Mouse (Mus musculus): ENCODE results near the gene 2610507B11Rik. TPM values are rescaled to one million over a fixed set of nuclear protein-coding genes. Genes with fewer than 3 reads are reported as not detected.
"Not testable (repeated sequence)": the region's sequence is repeated elsewhere in the genome, so short reads cannot be mapped to it uniquely, and the experiment has no call there.

Gene 2610507B11Rik
- polyA plus RNA-seq, 1 experiment from 2014 or later = 86.5 TPM

DNA sequence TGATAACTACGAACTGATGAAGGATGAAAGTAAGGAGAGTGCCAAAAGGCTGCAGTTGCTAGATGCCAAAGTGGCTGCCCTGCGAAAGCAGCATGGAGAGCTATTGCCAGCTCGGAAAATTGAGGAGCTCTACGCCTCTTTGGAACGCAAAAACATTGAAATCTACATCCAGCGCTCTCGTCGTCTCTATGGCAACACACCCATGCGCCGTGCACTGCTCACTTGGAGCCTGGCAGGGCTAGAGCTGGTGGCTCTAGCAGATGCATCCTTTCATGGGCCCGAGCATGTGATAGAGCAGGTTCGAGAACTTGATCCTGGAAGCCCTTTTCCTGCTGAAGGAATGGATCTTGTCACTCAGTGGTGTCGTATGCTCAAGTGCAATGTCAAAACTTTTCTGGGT lies 10.4 kb downstream of the 2610507B11Rik start:
- peaks cover 59% of the 10 kb centered on the region for H3K36me3 ChIP-seq (ENCODE audit: control insufficient read depth, insufficient read depth, low read length)
- H3K4me3 ChIP-seq (ENCODE audit: low read depth, low read length) = no peak overlapping the region
- H3K27ac ChIP-seq (ENCODE audit: low read depth, low read length) = no peak overlapping the region
- 82% methylated on average over 13 of the region's 13 CpGs for WGBS (ENCODE audit: insufficient replicate concordance)
- no peaks in the 10 kb centered on the region for H3K27me3 ChIP-seq (ENCODE audit: control insufficient read depth, insufficient read depth, low read length)
- H3K4me1 ChIP-seq (ENCODE audit: control insufficient read depth, insufficient read depth, low read length) = no peaks in the 10 kb centered on the region
- no peak for ATAC-seq (replicated peaks; ENCODE audit: insufficient number of reproducible peaks, low FRiP score, low TSS enrichment)
- no peak overlapping the region for H3K9ac ChIP-seq (ENCODE audit: low read depth, low read length)
- H3K9me3 ChIP-seq (replicated peaks; ENCODE audit: control insufficient read depth, low read length) = no peaks in the 10 kb centered on the region
- no peak overlapping the region for H3K4me2 ChIP-seq

DNA sequence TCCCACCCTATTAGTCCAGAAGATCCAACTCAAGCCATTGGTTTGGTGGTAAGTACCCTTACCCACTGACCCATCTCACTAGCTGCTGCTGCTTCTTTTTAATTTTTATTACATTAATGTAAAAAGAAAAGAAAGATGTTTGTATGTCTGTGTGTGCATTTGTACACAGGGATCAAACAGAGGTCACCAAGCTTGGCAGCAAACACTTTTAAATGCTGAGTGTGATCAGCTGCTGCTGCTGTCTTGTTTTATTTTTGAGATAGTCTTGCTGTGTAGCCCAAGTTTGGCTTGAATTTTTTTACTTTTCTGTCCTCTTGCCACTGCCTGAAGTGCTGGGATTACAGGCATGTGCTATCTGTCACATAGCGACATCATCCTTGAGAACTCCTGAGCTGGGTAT lies 14.0 kb downstream of the 2610507B11Rik start:
- 96% methylated on average over 1 of the region's 1 CpGs for WGBS (ENCODE audit: insufficient replicate concordance)
- peaks cover 60% of the 10 kb centered on the region for H3K36me3 ChIP-seq (ENCODE audit: control insufficient read depth, insufficient read depth, low read length)
- no peaks in the 10 kb centered on the region for H3K27me3 ChIP-seq (ENCODE audit: control insufficient read depth, insufficient read depth, low read length)
- no peaks in the 10 kb centered on the region for H3K9me3 ChIP-seq (replicated peaks; ENCODE audit: control insufficient read depth, low read length)
- no peak overlapping the region for H3K4me3 ChIP-seq (ENCODE audit: low read depth, low read length)
- no peak overlapping the region for H3K9ac ChIP-seq (ENCODE audit: low read depth, low read length)
- H3K27ac ChIP-seq (ENCODE audit: low read depth, low read length) = no peak overlapping the region
- ATAC-seq (replicated peaks; ENCODE audit: insufficient number of reproducible peaks, low FRiP score, low TSS enrichment) = no peak
- H3K4me1 ChIP-seq (ENCODE audit: control insufficient read depth, insufficient read depth, low read length) = no peaks in the 10 kb centered on the region
- H3K4me2 ChIP-seq = no peak overlapping the region

GRCm38 (mm10) chr11:78276169-78276568 lies 14.6 kb downstream of the 2610507B11Rik start:
- H3K4me3 ChIP-seq (ENCODE audit: low read depth, low read length); H3K4me1 ChIP-seq (ENCODE audit: control insufficient read depth, insufficient read depth, low read length); H3K4me2 ChIP-seq; H3K9ac ChIP-seq (ENCODE audit: low read depth, low read length); ATAC-seq (replicated peaks; ENCODE audit: insufficient number of reproducible peaks, low FRiP score, low TSS enrichment); H3K27me3 ChIP-seq (ENCODE audit: control insufficient read depth, insufficient read depth, low read length); H3K27ac ChIP-seq (ENCODE audit: low read depth, low read length); H3K9me3 ChIP-seq (replicated peaks; ENCODE audit: control insufficient read depth, low read length): not testable (repeated sequence)
- peaks cover 63% of the 10 kb centered on the region for H3K36me3 ChIP-seq (ENCODE audit: control insufficient read depth, insufficient read depth, low read length)
- 91% methylated on average over 4 of the region's 4 CpGs for WGBS (ENCODE audit: insufficient replicate concordance)

DNA sequence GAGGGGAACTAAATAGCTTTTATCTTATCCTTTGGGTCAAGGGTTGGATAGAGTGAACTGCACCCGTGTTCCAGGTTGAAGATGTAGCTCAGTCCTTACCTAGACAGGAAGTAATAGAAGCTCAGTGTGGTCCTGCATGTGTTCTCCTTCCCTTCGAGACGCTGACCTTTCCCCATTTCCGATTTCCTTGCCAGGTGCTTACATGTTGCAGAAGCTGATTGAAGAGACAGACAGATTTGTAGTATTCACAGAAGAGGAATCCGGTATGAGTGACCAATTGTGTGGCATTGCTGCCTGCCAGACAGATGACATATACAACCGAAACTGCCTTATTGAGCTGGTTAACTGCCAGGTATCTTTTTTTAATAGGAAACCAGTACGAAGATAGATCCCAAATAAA lies 17.3 kb downstream of the 2610507B11Rik start:
- Histone ChIP-seq H3K36me3 (ENCODE audit: control insufficient read depth, insufficient read depth, low read length) (peaks cover 53% of the 10 kb centered on the region), H3K4me3 (ENCODE audit: low read depth, low read length) (no peak overlapping the region)
- 78% methylated on average over 7 of the region's 7 CpGs for WGBS (ENCODE audit: insufficient replicate concordance)

GRCm38 (mm10) chr11:78279586-78279985 lies 18.0 kb downstream of the 2610507B11Rik start:
- 89% methylated on average over 4 of the region's 4 CpGs for WGBS (ENCODE audit: insufficient replicate concordance)

More for the DNA sequence above, 17.3 kb downstream of the 2610507B11Rik start:
- Histone ChIP-seq H3K4me2 (no peak overlapping the region), H3K9ac (ENCODE audit: low read depth, low read length) (no peak overlapping the region), H3K4me1 (ENCODE audit: control insufficient read depth, insufficient read depth, low read length) (no peaks in the 10 kb centered on the region), H3K9me3 (replicated peaks; ENCODE audit: control insufficient read depth, low read length) (no peaks in the 10 kb centered on the region), H3K27ac (ENCODE audit: low read depth, low read length) (no peak overlapping the region), H3K27me3 (ENCODE audit: control insufficient read depth, insufficient read depth, low read length) (no peaks in the 10 kb centered on the region)
- no peak for ATAC-seq (replicated peaks; ENCODE audit: insufficient number of reproducible peaks, low FRiP score, low TSS enrichment)

DNA sequence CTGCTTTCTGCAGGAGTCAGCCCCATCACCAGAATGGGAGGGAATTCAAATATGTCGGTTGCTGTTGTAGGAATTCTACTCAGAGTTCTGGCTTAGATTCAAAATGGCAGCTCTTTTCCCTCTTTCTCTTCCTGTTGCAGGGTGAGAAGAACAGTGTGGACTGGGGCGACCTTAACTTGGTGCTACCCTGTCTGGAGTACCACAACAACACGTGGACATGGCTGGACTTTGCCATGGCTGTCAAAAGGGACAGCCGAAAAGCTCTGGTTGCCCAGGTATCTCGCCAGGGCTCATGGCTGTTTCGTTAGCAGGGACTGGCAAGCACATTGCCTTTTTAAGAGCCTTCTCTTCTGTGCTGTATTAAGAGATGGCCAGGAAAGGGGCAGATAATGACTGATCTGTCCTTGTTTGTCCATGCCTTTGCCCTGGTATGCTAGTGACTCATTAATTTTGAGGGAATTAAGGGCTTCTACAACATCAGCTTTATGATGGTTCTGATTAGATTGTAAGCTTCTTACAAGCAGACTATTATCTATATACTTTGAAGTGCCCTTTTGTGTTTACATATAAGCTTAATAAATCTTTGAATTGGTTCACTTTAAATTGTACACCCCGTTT lies 27.7 kb downstream of the 2610507B11Rik start:
- ATAC-seq (replicated peaks; ENCODE audit: insufficient number of reproducible peaks, low FRiP score, low TSS enrichment) = no peak
- 84% methylated on average over 7 of the region's 7 CpGs for WGBS (ENCODE audit: insufficient replicate concordance)
- no peak overlapping the region for H3K27ac ChIP-seq (ENCODE audit: low read depth, low read length)
- H3K9me3 ChIP-seq (replicated peaks; ENCODE audit: control insufficient read depth, low read length) = no peaks in the 10 kb centered on the region
- no peaks in the 10 kb centered on the region for H3K27me3 ChIP-seq (ENCODE audit: control insufficient read depth, insufficient read depth, low read length)
- no peaks in the 10 kb centered on the region for H3K4me1 ChIP-seq (ENCODE audit: control insufficient read depth, insufficient read depth, low read length)
- H3K36me3 ChIP-seq (ENCODE audit: control insufficient read depth, insufficient read depth, low read length) = peaks cover 35% of the 10 kb centered on the region
- H3K4me3 ChIP-seq (ENCODE audit: low read depth, low read length) = no peak overlapping the region
- H3K9ac ChIP-seq (ENCODE audit: low read depth, low read length) = no peak overlapping the region
- H3K4me2 ChIP-seq = no peak overlapping the region

More at GRCm38 (mm10) chr11:78279586-78279985, 18.0 kb downstream of the 2610507B11Rik start:
- no peaks in the 10 kb centered on the region for H3K4me1 ChIP-seq (ENCODE audit: control insufficient read depth, insufficient read depth, low read length)
- no peak overlapping the region for H3K27ac ChIP-seq (ENCODE audit: low read depth, low read length)
- H3K9me3 ChIP-seq (replicated peaks; ENCODE audit: control insufficient read depth, low read length) = no peaks in the 10 kb centered on the region
- peaks cover 46% of the 10 kb centered on the region for H3K36me3 ChIP-seq (ENCODE audit: control insufficient read depth, insufficient read depth, low read length)
- no peak overlapping the region for H3K4me2 ChIP-seq
- no peak overlapping the region for H3K4me3 ChIP-seq (ENCODE audit: low read depth, low read length)
- no peak for ATAC-seq (replicated peaks; ENCODE audit: insufficient number of reproducible peaks, low FRiP score, low TSS enrichment)
- H3K27me3 ChIP-seq (ENCODE audit: control insufficient read depth, insufficient read depth, low read length) = no peaks in the 10 kb centered on the region
- no peak overlapping the region for H3K9ac ChIP-seq (ENCODE audit: low read depth, low read length)

- no peaks in the 10 kb centered on the region for H3K27me3 ChIP-seq (ENCODE audit: control insufficient read depth, insufficient read depth, low read length)
- H3K9me3 ChIP-seq (replicated peaks; ENCODE audit: control insufficient read depth, low read length) = no peaks in the 10 kb centered on the region
- no peak within 1 kb of the TSS for H3K27ac ChIP-seq (ENCODE audit: low read depth, low read length)
- H3K9ac ChIP-seq (ENCODE audit: low read depth, low read length) = no peak within 1 kb of the TSS
- H3K36me3 ChIP-seq (ENCODE audit: control insufficient read depth, insufficient read depth, low read length) = peaks cover 27% of the 10 kb centered on the region
- no peak for ATAC-seq (replicated peaks; ENCODE audit: insufficient number of reproducible peaks, low FRiP score, low TSS enrichment)
- H3K4me3 ChIP-seq (ENCODE audit: low read depth, low read length) = no peak within 1 kb of the TSS
- H3K4me2 ChIP-seq = no peak within 1 kb of the TSS
- WGBS (ENCODE audit: insufficient replicate concordance) = 89% methylated on average over 4 of the region's 4 CpGs
- no peaks in the 10 kb centered on the region for H3K4me1 ChIP-seq (ENCODE audit: control insufficient read depth, insufficient read depth, low read length)
Measured at GRCm38 (mm10) chr11:78290654-78291053, 29.1 kb downstream of the 2610507B11Rik start, which contains the start of gene BC030499. TSS of gene BC030499 (plus strand) at chr11:78290841.

DNA sequence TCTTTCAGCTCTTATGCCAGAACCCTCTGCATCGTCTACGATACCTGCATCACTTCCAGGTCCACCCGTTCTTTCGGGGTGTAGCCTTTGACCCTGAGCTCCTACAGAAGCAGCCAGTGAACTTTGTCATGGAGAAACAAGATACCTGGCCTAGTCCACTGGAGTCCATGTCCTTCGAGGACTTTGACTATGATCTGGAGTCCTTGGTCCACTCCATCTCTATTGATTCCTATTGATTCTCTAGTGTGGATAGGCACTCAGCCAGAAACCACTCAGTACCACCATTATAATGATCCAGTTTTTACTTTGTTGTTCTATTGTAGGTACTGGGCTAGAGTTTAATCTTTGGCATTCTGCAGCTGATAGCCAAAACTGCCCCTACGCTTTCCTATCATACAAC lies 33.0 kb downstream of the 2610507B11Rik start:
- Histone ChIP-seq H3K36me3 (ENCODE audit: control insufficient read depth, insufficient read depth, low read length) (peaks cover 6% of the 10 kb centered on the region; the same call in 1 of the 2 replicates), H3K27ac (ENCODE audit: low read depth, low read length) (no peak overlapping the region), H3K9me3 (replicated peaks; ENCODE audit: control insufficient read depth, low read length) (no peaks in the 10 kb centered on the region), H3K4me3 (ENCODE audit: low read depth, low read length) (no peak overlapping the region), H3K27me3 (ENCODE audit: control insufficient read depth, insufficient read depth, low read length) (no peaks in the 10 kb centered on the region), H3K4me2 (no peak overlapping the region), H3K4me1 (ENCODE audit: control insufficient read depth, insufficient read depth, low read length) (no peaks in the 10 kb centered on the region), H3K9ac (ENCODE audit: low read depth, low read length) (no peak overlapping the region)
- ATAC-seq (replicated peaks; ENCODE audit: insufficient number of reproducible peaks, low FRiP score, low TSS enrichment) = no peak
- WGBS (ENCODE audit: insufficient replicate concordance) = 89% methylated on average over 6 of the region's 6 CpGs

DNA sequence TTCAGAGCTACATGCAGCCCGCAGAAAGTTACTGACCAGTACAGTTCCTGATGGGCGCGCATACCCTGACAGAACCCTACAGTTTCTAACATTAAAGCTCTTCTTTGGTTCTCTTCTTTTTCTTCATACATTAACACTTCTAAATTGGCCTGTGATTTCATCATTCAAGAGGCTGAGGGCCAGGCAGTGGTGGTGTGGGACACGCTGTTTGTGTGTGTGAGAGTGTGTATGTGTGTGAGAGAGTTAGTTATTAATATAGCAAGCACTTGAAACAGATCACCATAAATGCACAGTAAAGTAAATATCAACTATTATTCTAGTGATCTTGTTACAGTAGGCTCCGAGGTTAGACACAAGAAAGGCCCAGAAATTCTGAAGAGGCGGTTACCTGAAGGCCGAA lies 39.4 kb downstream of the 2610507B11Rik start:
- H3K27ac ChIP-seq (ENCODE audit: low read depth, low read length) = peak overlapping the region; percentile 76; the same call in 1 of the 2 replicates
- H3K4me2 ChIP-seq = peak overlapping the region; percentile 81
- ATAC-seq (replicated peaks; ENCODE audit: insufficient number of reproducible peaks, low FRiP score, low TSS enrichment) = 0 out of 2 replicates have a peak, but pooled peaks have one; percentile 18
- H3K27me3 ChIP-seq (ENCODE audit: control insufficient read depth, insufficient read depth, low read length) = no peaks in the 10 kb centered on the region
- H3K4me3 ChIP-seq (ENCODE audit: low read depth, low read length) = peak overlapping the region; percentile 81
- 70% methylated on average over 7 of the region's 7 CpGs for WGBS (ENCODE audit: insufficient replicate concordance)
- H3K9me3 ChIP-seq (replicated peaks; ENCODE audit: control insufficient read depth, low read length) = no peaks in the 10 kb centered on the region
- peaks cover 13% of the 10 kb centered on the region for H3K36me3 ChIP-seq (ENCODE audit: control insufficient read depth, insufficient read depth, low read length)
- H3K9ac ChIP-seq (ENCODE audit: low read depth, low read length) = peak overlapping the region; percentile 59
- no peaks in the 10 kb centered on the region for H3K4me1 ChIP-seq (ENCODE audit: control insufficient read depth, insufficient read depth, low read length)
